ENCODE assay signal across 20 mouse cellular contexts in genomic region chr5:66269616-66270015, GRCm38 (mm10). TPM values are rescaled to one million over a fixed set of nuclear protein-coding genes. Genes with fewer than 3 reads are reported as not detected.
DNase-seq lines count a peak whose midpoint lies in the region; ATAC-seq and TF ChIP-seq lines count a peak whose summit lies in the region.
"Had no signal": no experiment of that assay in that cellular context is flagged by ENCODE, and none has a peak within 500 bp of the region (broad histone marks: within the 10 kb centered on the region; RNA-seq: fewer than 3 reads in every experiment).

No protein-coding gene starts in this region.

- H3K4me3 ChIP-seq in lung, embryonic 14.5 days (ENCODE audit: low read depth, low read length), result no peak overlapping the region
- H3K4me3 ChIP-seq in lung, adult 2 months (replicated peaks; ENCODE audit: extremely low read depth, low read depth, low read length), result no peak overlapping the region
- H3K4me3 ChIP-seq: forebrain, embryonic 12.5 days; hindbrain, embryonic 13.5 days; limb, embryonic 15.5 days; neural tube, embryonic 13.5 days had no signal

- H3K9me3 ChIP-seq in lung, embryonic 14.5 days (ENCODE audit: low read depth, low read length), result no peaks in the 10 kb centered on the region
- H3K9me3 ChIP-seq: forebrain, embryonic 12.5 days; hindbrain, embryonic 13.5 days; limb, embryonic 15.5 days; neural tube, embryonic 13.5 days had no signal

- no peaks in the 10 kb centered on the region for H3K4me1 ChIP-seq in lung, embryonic 14.5 days (ENCODE audit: insufficient read depth)
- no peaks in the 10 kb centered on the region for H3K4me1 ChIP-seq in lung, adult 2 months (ENCODE audit: control insufficient read depth, insufficient read depth, low read length)
- H3K4me1 ChIP-seq: forebrain, embryonic 12.5 days; hindbrain, embryonic 13.5 days; neural tube, embryonic 13.5 days had no signal

- H3K27ac ChIP-seq in lung, embryonic 14.5 days (ENCODE audit: low read depth), result no peak overlapping the region
- H3K27ac ChIP-seq: forebrain, embryonic 12.5 days; hindbrain, embryonic 13.5 days; neural tube, embryonic 13.5 days had no signal

- DNase-seq in heart, adult 11 months, result peak; percentile 89
- DNase-seq in heart, postnatal 25 days (ENCODE audit: low spot score), result no peak
- DNase-seq in lung, embryonic 14.5 days, result peak; percentile 81
- no peak for DNase-seq in lung, adult 2 months
- peak; percentile 41 for DNase-seq in fibroblast of lung, adult 2 months (ENCODE audit: low read depth)
- DNase-seq in cerebellum, adult 18-20 months, result no peak
- DNase-seq in cerebellum, postnatal 10 days, result no peak
- DNase-seq: cerebellum, adult 9-10 months; kidney, adult 18-20 months; layer of hippocampus, postnatal 36 days; retina, postnatal 1 day; thymus, postnatal 36 days had no signal

- no peak overlapping the region for H3K9ac ChIP-seq in lung, embryonic 14.5 days
- H3K9ac ChIP-seq: forebrain, embryonic 12.5 days; hindbrain, embryonic 13.5 days; limb, embryonic 15.5 days; neural tube, embryonic 13.5 days had no signal

- TF ChIP-seq CTCF in lung, embryonic 14.5 days (IDR thresholded peaks at IDR 0.05; ENCODE audit: low read depth), result no peak
- TF ChIP-seq CTCF in lung, adult 2 months (IDR thresholded peaks at IDR 0.05; ENCODE audit: insufficient read depth, low read length), result no peak

- no peak for TF ChIP-seq POLR2A in lung, adult 2 months (IDR thresholded peaks at IDR 0.05; ENCODE audit: borderline replicate concordance, extremely low read depth, low read depth, low read length)

- H3K4me2 ChIP-seq in lung, embryonic 14.5 days, result no peak overlapping the region
- H3K4me2 ChIP-seq: forebrain, embryonic 12.5 days; hindbrain, embryonic 13.5 days; limb, embryonic 15.5 days; neural tube, embryonic 13.5 days had no signal

- no peak for ATAC-seq in lung, embryonic 14.5 days (ENCODE audit: insufficient read depth)
- no peak for ATAC-seq in granulocyte monocyte progenitor cell, adult 5-6 weeks (replicated peaks; ENCODE audit: poor library complexity, severe bottlenecking)
- ATAC-seq: CD4-positive, CD25-positive, alpha-beta regulatory T cell, adult 4 months; Patski had no signal

- H3K36me3 ChIP-seq in lung, embryonic 14.5 days (ENCODE audit: insufficient read depth), result no peaks in the 10 kb centered on the region
- H3K36me3 ChIP-seq: forebrain, embryonic 12.5 days; hindbrain, embryonic 13.5 days; limb, embryonic 15.5 days; neural tube, embryonic 13.5 days had no signal

- intact Hi-C loops in heart, postnatal 25 days (cut with DNase I), result loop anchor here (10.0 kb wide), 1 partner anchor 395 kb away; no protein-coding TSS in a partner anchor

- 63% methylated on average over 7 of the region's 7 CpGs for WGBS in lung, embryonic 14.5 days
- WGBS in lung, adult 2 months, result 58% methylated on average over 7 of the region's 7 CpGs

- H3K27me3 ChIP-seq in lung, embryonic 14.5 days (ENCODE audit: insufficient read depth, low read length), result no peaks in the 10 kb centered on the region
- H3K27me3 ChIP-seq: forebrain, embryonic 12.5 days; hindbrain, embryonic 13.5 days; limb, embryonic 15.5 days; neural tube, embryonic 13.5 days; Patski had no signal

RNA-seq across cellular contexts. Expression of gene Nsun7, which starts 9.9 kb away (rescaled TPM):
- not detected for total RNA-seq in heart, postnatal 25 days (2021)
- 1.4 and 1.5 TPM in 2 replicates for polyA plus RNA-seq in lung, embryonic 14.5 days (2014; fragmentation: Nextera tagmentation; extraction: Ambion mirVana)
- 1.3 and 1.5 TPM in 2 replicates for polyA plus RNA-seq in lung, adult 2 months (2012; rRNA removed)
- total RNA-seq in granulocyte monocyte progenitor cell, adult 5-6 weeks (2014; fragmentation: Nextera tagmentation), result not detected in 2 replicates
- total RNA-seq in granulocyte monocyte progenitor cell, adult 5-6 weeks (2017), result not detected in 2 replicates
- total RNA-seq: megakaryocyte progenitor cell, adult 5-6 weeks had no signal

Comparison
In these comparisons a context has a peak if more than half of its experiments do, and no peak if none do; other contexts are left out.
1. DNase-seq: peak in heart, adult 11 months (single experiment), lung, embryonic 14.5 days (single experiment) and fibroblast of lung, adult 2 months (single experiment); none in heart, postnatal 25 days (single experiment), lung, adult 2 months (single experiment), cerebellum, adult 18-20 months (0 of 2) and cerebellum, postnatal 10 days (0 of 2).